Mouse (Mus musculus) G1E (cell line): ENCODE measurements around the gene Dram1.

ENCODE experiments used
- CTCF ChIP-seq: IDR thresholded peaks from 2 replicates; pipeline ENCODE4 v1.5.1; 2012; ENCODE audit warnings: low read depth, low read length, inconsistent platforms, mixed read lengths
- GATA1 ChIP-seq: IDR thresholded peaks from 2 replicates; pipeline ENCODE4 v1.6.1; 2012; ENCODE audit warnings: borderline replicate concordance, low read length, inconsistent platforms, mixed read lengths
- GATA2 ChIP-seq: IDR thresholded peaks from 2 replicates; pipeline ENCODE4 v1.6.1; 2012; ENCODE audit warnings: low read depth, low read length, inconsistent platforms, borderline replicate concordance
- POLR2AphosphoS5 ChIP-seq: IDR thresholded peaks from 2 replicates; pipeline ENCODE4 v1.6.1; 2012; ENCODE audit warnings: low read depth, low read length, inconsistent platforms; ENCODE audit not compliant: insufficient replicate concordance
- TAL1 ChIP-seq: conservative IDR thresholded peaks from 2 replicates; pipeline ENCODE4 v1.6.1; 2012; ENCODE audit warnings: low read depth, low read length, inconsistent platforms, mixed read lengths

- TF ChIP-seq TAL1 = no peak
- TF ChIP-seq CTCF = no peak
- TF ChIP-seq GATA2 = no peak
- no peak for TF ChIP-seq GATA1
- no peak for TF ChIP-seq POLR2AphosphoS5
These were observed 3.1 kb upstream of the Dram1 start for GRCm38 (mm10) chr10:88382009-88382408.
